Mouse (Mus musculus) hindbrain, embryonic 16.5 days (tissue): ENCODE data around the gene Cyp3a57. TPM values are rescaled to one million over a fixed set of nuclear protein-coding genes. Genes with fewer than 3 reads are reported as not detected.
"Not testable (repeated sequence)": the region's sequence is repeated elsewhere in the genome, so short reads cannot be mapped to it uniquely, and the experiment has no call there.

Experiments
- ATAC-seq: fragments of 200-750 bp; cut with Nextera tagmentation; 2 replicates; pipeline ENCODE4 v1.8.0; 2017; ENCODE audit warnings: moderate TSS enrichment, moderate library complexity
- H3K27ac ChIP-seq: fragments of 300-500 bp; sonication (generic); 2 replicates; pipeline ENCODE4 v1.5.1; 2014; ENCODE audit warnings: low read depth, mild to moderate bottlenecking, control low read depth, low read length, moderate library complexity
- H3K27me3 ChIP-seq: fragments of 300-500 bp; sonication (generic); replicated peaks from 2 replicates; pipeline ENCODE4 v1.6.1; 2014; ENCODE audit warnings: low read length; ENCODE audit not compliant: control insufficient read depth, insufficient read depth
- H3K36me3 ChIP-seq: fragments of 300-500 bp; sonication (generic); 2 replicates; pipeline ENCODE4 v1.6.1; 2014; ENCODE audit warnings: mild to moderate bottlenecking, low read length, moderate library complexity, mixed read lengths; ENCODE audit not compliant: control insufficient read depth, insufficient read depth
- H3K4me1 ChIP-seq: fragments of 300-500 bp; sonication (generic); 2 replicates; pipeline ENCODE4 v1.6.1; 2014; ENCODE audit warnings: low read depth, low read length; ENCODE audit not compliant: control insufficient read depth, insufficient read depth
- H3K4me2 ChIP-seq: fragments of 300-500 bp; sonication (generic); 2 replicates; pipeline ENCODE4 v1.6.1; 2014; ENCODE audit warnings: mild to moderate bottlenecking, low read length, control low read depth, moderate library complexity
- H3K4me3 ChIP-seq: fragments of 300-500 bp; sonication (generic); 2 replicates; pipeline ENCODE4 v1.5.1; 2014; ENCODE audit warnings: mild to moderate bottlenecking, low read length, control low read depth, moderate library complexity
- H3K9ac ChIP-seq: fragments of 300-500 bp; sonication (generic); 2 replicates; pipeline ENCODE4 v1.6.1; 2014; ENCODE audit warnings: low read depth, mild to moderate bottlenecking, control low read depth, low read length, moderate library complexity
- H3K9me3 ChIP-seq: fragments of 300-500 bp; sonication (generic); 2 replicates; pipeline ENCODE4 v1.6.1; 2014; ENCODE audit warnings: mild to moderate bottlenecking, low read length, moderate library complexity; ENCODE audit not compliant: control insufficient read depth
- WGBS: fragments of 180-500 bp; shearing (Covaris S2); extraction: QIAGEN DNeasy Blood & Tissue Kit; methylation state at CpG from one replicate; pipeline ENCODE4 v1.1.7; 2014; 5-methylcytosine and 5-hydroxymethylcytosine counted together
- polyA plus RNA-seq: library from polyadenylated mRNA; unstranded; fragments of >200 nt; fragmentation: Nextera tagmentation; extraction: Ambion mirVana; gene quantifications from 2 replicates; pipeline ENCODE4 v1.2.1, GENCODE M21; 2015

Cyp3a57 gene
- polyA plus RNA-seq, 1 experiment from 2014 or later, result not detected

DNA sequence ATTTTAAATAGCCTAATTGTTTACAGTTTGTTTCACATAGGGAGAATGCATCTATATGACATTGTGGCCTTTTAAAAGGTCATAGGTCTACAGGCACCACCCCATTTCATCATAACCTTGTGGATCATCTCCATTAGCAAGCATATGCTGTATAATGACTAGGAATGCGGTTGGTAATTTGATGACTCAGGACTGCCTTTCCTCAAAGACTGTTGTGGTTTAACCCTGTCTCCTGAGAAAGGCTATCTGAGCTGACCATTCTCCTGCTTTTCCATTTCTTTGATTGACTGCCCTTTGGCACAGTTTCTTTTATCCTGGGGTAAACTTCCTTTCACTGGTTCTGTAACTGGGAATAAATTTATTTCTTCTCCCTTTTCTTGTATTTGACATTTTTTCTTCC lies 8.0 kb downstream of the Cyp3a57 start:
- H3K9me3 ChIP-seq, result no peaks in the 10 kb centered on the region
- no peaks in the 10 kb centered on the region for H3K27me3 ChIP-seq
- H3K4me3 ChIP-seq, result no peak overlapping the region
- no peak overlapping the region for H3K4me2 ChIP-seq
- no peak for ATAC-seq
- no peaks in the 10 kb centered on the region for H3K36me3 ChIP-seq
- H3K27ac ChIP-seq, result no peak overlapping the region
- H3K4me1 ChIP-seq, result no peaks in the 10 kb centered on the region
- no peak overlapping the region for H3K9ac ChIP-seq
- 79% methylated on average over 1 of the region's 1 CpGs for WGBS

DNA sequence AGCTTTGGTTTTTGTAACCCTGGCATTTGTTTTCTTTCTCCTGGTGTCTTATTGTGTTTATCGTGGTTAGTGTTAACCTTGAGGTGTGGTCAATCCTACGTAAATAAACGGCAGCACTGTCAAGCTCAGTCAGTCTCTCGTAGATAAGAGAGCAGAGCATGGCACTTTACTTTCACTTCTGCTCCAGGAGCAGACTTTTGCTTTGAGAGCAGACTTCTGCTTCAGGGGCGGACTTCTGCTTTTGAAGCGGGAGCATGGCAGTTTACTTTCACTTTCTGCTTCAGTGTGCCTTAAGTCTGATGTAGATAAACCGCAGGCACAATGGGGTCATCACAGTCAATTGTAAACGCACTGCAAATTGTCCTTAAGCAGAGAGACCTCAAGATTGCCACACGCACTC lies 70.3 kb downstream of the Cyp3a57 start:
- not testable (repeated sequence) for H3K27me3 ChIP-seq, H3K9ac ChIP-seq, H3K27ac ChIP-seq, H3K36me3 ChIP-seq, H3K4me1 ChIP-seq, H3K4me3 ChIP-seq, ATAC-seq, H3K4me2 ChIP-seq
- H3K9me3 ChIP-seq, result peaks cover 19% of the 10 kb centered on the region
- 87% methylated on average over 9 of the region's 9 CpGs for WGBS

DNA sequence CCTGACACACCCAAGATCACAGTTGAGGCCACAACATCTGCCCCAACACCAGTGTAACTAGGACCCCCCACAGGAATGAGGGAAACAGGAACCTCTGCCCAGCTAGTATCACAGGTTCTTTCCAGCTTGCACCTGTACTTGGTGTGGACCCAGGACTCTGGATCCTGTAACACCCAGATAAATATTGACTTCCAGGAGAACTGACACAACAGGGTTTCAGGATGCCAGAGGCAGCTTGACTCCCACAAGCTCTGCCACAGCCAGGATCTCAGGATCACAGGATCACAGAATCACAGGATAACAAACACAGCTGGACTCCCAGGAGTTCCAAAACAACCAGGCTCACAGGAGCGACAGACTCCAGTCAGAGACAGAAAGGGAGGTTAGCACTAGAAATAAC lies 77.2 kb downstream of the Cyp3a57 start:
- Histone ChIP-seq H3K36me3 (no peaks in the 10 kb centered on the region), H3K4me3 (no peak overlapping the region), H3K4me1 (no peaks in the 10 kb centered on the region), H3K27ac (no peak overlapping the region), H3K27me3 (no peaks in the 10 kb centered on the region), H3K4me2 (no peak overlapping the region), H3K9ac (no peak overlapping the region), H3K9me3 (peaks cover 11% of the 10 kb centered on the region)
- no peak for ATAC-seq
- WGBS, result 67% methylated on average over 1 of the region's 1 CpGs

DNA sequence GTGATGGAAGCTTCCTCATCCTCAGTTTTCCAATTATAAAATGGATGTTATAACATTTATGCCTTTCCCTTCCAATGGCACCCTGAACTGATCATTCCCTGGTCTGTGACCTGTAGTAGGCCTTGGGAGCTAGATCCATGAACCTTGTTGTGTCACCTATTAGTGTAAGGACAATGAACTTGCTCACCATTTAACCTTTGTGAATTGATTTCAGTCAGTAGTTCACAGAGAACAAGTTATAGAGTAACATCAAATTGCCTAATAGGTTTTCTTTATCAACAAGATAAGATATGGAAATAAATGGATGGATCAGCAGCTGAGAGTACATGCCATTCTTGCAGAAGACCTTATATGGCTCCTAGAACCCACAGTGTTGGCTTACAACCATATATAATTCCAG lies 85.9 kb downstream of the Cyp3a57 start:
- H3K4me2 ChIP-seq, result no peak overlapping the region
- H3K9me3 ChIP-seq, result peaks cover 13% of the 10 kb centered on the region
- ATAC-seq, result no peak
- no peaks in the 10 kb centered on the region for H3K27me3 ChIP-seq
- H3K4me1 ChIP-seq, result no peaks in the 10 kb centered on the region
- H3K36me3 ChIP-seq, result no peaks in the 10 kb centered on the region
- H3K9ac ChIP-seq, result no peak overlapping the region
- H3K27ac ChIP-seq, result no peak overlapping the region
- H3K4me3 ChIP-seq, result no peak overlapping the region

DNA sequence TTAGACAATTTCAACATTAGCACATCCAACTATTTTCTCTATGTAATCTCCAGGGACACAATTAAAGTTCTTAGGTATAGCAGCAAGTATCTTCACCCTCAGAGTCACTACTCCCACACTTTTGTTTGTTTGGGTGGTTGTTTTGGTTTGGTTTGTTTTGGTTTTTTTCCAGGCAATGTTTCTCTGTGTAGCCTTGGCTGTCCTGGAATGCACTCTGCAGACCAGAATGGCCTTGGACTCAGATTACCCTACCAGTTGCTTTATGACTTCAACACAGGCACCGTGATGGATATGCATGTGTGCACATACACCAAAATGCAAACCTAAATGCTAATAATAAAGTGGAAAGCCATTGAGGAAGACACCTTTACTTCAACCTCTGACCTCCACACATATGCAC lies 88.6 kb downstream of the Cyp3a57 start:
- Histone ChIP-seq H3K4me2 (no peak overlapping the region), H3K4me3 (no peak overlapping the region), H3K36me3 (no peaks in the 10 kb centered on the region), H3K27ac (no peak overlapping the region), H3K9me3 (peaks cover 19% of the 10 kb centered on the region), H3K27me3 (no peaks in the 10 kb centered on the region), H3K9ac (no peak overlapping the region), H3K4me1 (no peaks in the 10 kb centered on the region)
- ATAC-seq, result no peak
- WGBS, result 78% methylated on average over 1 of the region's 1 CpGs

Other genes starting within 250 kb of the Cyp3a57 start
- gene Arpc1b, start 231.1 kb upstream of the Cyp3a57 start, polyA plus RNA-seq, result 72.7 and 84.8 TPM in 2 replicates
- gene Pdap1, start 205.0 kb upstream of the Cyp3a57 start, polyA plus RNA-seq, result 90.9 and 98.7 TPM in 2 replicates
- gene Bud31, start 204.9 kb upstream of the Cyp3a57 start, polyA plus RNA-seq, result 164 and 169 TPM in 2 replicates
- 19.6 and 22.4 TPM in 2 replicates for gene Ptcd1, start 178.2 kb upstream of the Cyp3a57 start, polyA plus RNA-seq
- gene Cpsf4, start 178.1 kb upstream of the Cyp3a57 start, polyA plus RNA-seq, result 45.4 and 47.4 TPM in 2 replicates
- 673 and 743 TPM in 2 replicates for gene Atp5j2, start 153.2 kb upstream of the Cyp3a57 start, polyA plus RNA-seq
- 13.1 and 14.1 TPM in 2 replicates for gene Zkscan14, start 143.4 kb upstream of the Cyp3a57 start, polyA plus RNA-seq
- 13.7 and 14.5 TPM in 2 replicates for gene Zkscan5, start 140.7 kb upstream of the Cyp3a57 start, polyA plus RNA-seq
- gene Zfp655, start 113.6 kb upstream of the Cyp3a57 start, polyA plus RNA-seq, result 27.2 and 30.0 TPM in 2 replicates
- gene Zscan25, start 64.8 kb upstream of the Cyp3a57 start, polyA plus RNA-seq, result 0.40 and 0.47 TPM in 2 replicates
- not detected in 2 replicates for gene Cyp3a16, start 124.4 kb downstream of the Cyp3a57 start, polyA plus RNA-seq
- not detected in 2 replicates for gene Cyp3a41b, start 239.5 kb downstream of the Cyp3a57 start, polyA plus RNA-seq